Mouse (Mus musculus): ENCODE measurements around the gene Ccl28. TPM values are rescaled to one million over a fixed set of nuclear protein-coding genes. Genes with fewer than 3 reads are reported as not detected.
"Not testable (repeated sequence)": the region's sequence is repeated elsewhere in the genome, so short reads cannot be mapped to it uniquely, and the experiment has no call there.

Ccl28 gene
- polyA plus RNA-seq, 1 experiment from 2014 or later, result not detected

GRCm38 (mm10) chr13:119625952-119626351 lies 2.3 kb downstream of the Ccl28 start:
- H3K27me3 ChIP-seq (replicated peaks); H3K9me3 ChIP-seq (replicated peaks); H3K4me3 ChIP-seq; H3K27ac ChIP-seq (ENCODE audit: poor library complexity, severe bottlenecking); H3K36me3 ChIP-seq; H3K9ac ChIP-seq; H3K4me1 ChIP-seq (replicated peaks); H3K4me2 ChIP-seq; ATAC-seq (ENCODE audit: insufficient number of reproducible peaks, low FRiP score): not testable (repeated sequence)
- WGBS, result 66% methylated on average over 5 of the region's 5 CpGs

GRCm38 (mm10) chr13:119631482-119632155 lies 8.0 kb downstream of the Ccl28 start:
- ATAC-seq (ENCODE audit: insufficient number of reproducible peaks, low FRiP score), result peak; percentile 86
- Histone ChIP-seq H3K4me2 (peak overlapping the region; percentile 81), H3K4me1 (replicated peaks) (no peaks in the 10 kb centered on the region), H3K36me3 (no peaks in the 10 kb centered on the region), H3K9me3 (replicated peaks) (no peaks in the 10 kb centered on the region), H3K27me3 (replicated peaks) (no peaks in the 10 kb centered on the region), H3K4me3 (peak overlapping the region; percentile 55), H3K27ac (ENCODE audit: poor library complexity, severe bottlenecking) (no peak overlapping the region), H3K9ac (peak overlapping the region; percentile 49)
- WGBS, result 5% methylated on average over 26 of the region's 33 CpGs

GRCm38 (mm10) chr13:119632156-119632548 lies 8.5 kb downstream of the Ccl28 start:
- Histone ChIP-seq H3K27ac (ENCODE audit: poor library complexity, severe bottlenecking) (no peak overlapping the region), H3K4me2 (peak overlapping the region; percentile 81; the same call in 1 of the 2 replicates), H3K36me3 (no peaks in the 10 kb centered on the region), H3K27me3 (replicated peaks) (no peaks in the 10 kb centered on the region), H3K9ac (no peak overlapping the region), H3K4me1 (replicated peaks) (no peaks in the 10 kb centered on the region), H3K9me3 (replicated peaks) (no peaks in the 10 kb centered on the region), H3K4me3 (peak overlapping the region; percentile 55)
- ATAC-seq (ENCODE audit: insufficient number of reproducible peaks, low FRiP score), result no peak
- 85% methylated on average over 4 of the region's 4 CpGs for WGBS

- H3K27ac ChIP-seq (ENCODE audit: poor library complexity, severe bottlenecking), result no peak overlapping the region
- H3K4me1 ChIP-seq (replicated peaks), result no peaks in the 10 kb centered on the region
- ATAC-seq (ENCODE audit: insufficient number of reproducible peaks, low FRiP score), result no peak
- 0 out of 2 replicates have a peak, but pooled peaks cover 4% of the 10 kb centered on the region for H3K27me3 ChIP-seq (replicated peaks)
- no peak overlapping the region for H3K4me2 ChIP-seq
- no peaks in the 10 kb centered on the region for H3K9me3 ChIP-seq (replicated peaks)
- no peak overlapping the region for H3K4me3 ChIP-seq
- H3K36me3 ChIP-seq, result no peaks in the 10 kb centered on the region
- H3K9ac ChIP-seq, result no peak overlapping the region
- 66% methylated on average over 2 of the region's 2 CpGs for WGBS
These were observed 11.9 kb downstream of the Ccl28 start for GRCm38 (mm10) chr13:119635496-119635895.

GRCm38 (mm10) chr13:119637837-119638236 lies 14.2 kb downstream of the Ccl28 start:
- no peak for ATAC-seq (ENCODE audit: insufficient number of reproducible peaks, low FRiP score)
- no peak overlapping the region for H3K27ac ChIP-seq (ENCODE audit: poor library complexity, severe bottlenecking)
- H3K27me3 ChIP-seq (replicated peaks), result 0 out of 2 replicates have a peak, but pooled peaks cover 4% of the 10 kb centered on the region
- no peaks in the 10 kb centered on the region for H3K9me3 ChIP-seq (replicated peaks)
- no peak overlapping the region for H3K4me2 ChIP-seq
- H3K36me3 ChIP-seq, result no peaks in the 10 kb centered on the region
- H3K4me1 ChIP-seq (replicated peaks), result no peaks in the 10 kb centered on the region
- 69% methylated on average over 4 of the region's 4 CpGs for WGBS
- H3K4me3 ChIP-seq, result no peak overlapping the region
- H3K9ac ChIP-seq, result no peak overlapping the region

GRCm38 (mm10) chr13:119638449-119638848 lies 14.8 kb downstream of the Ccl28 start:
- no peak for ATAC-seq (ENCODE audit: insufficient number of reproducible peaks, low FRiP score)
- Histone ChIP-seq H3K9ac (no peak overlapping the region), H3K36me3 (no peaks in the 10 kb centered on the region), H3K27me3 (replicated peaks) (0 out of 2 replicates have a peak, but pooled peaks cover 4% of the 10 kb centered on the region), H3K4me2 (no peak overlapping the region), H3K9me3 (replicated peaks) (no peaks in the 10 kb centered on the region), H3K4me1 (replicated peaks) (no peaks in the 10 kb centered on the region), H3K4me3 (no peak overlapping the region), H3K27ac (ENCODE audit: poor library complexity, severe bottlenecking) (no peak overlapping the region)
- WGBS, result 82% methylated on average over 5 of the region's 5 CpGs

GRCm38 (mm10) chr13:119639302-119639701 lies 15.7 kb downstream of the Ccl28 start:
- no peak for ATAC-seq (ENCODE audit: insufficient number of reproducible peaks, low FRiP score)
- WGBS, result 79% methylated on average over 5 of the region's 5 CpGs
- Histone ChIP-seq H3K4me1 (replicated peaks) (no peaks in the 10 kb centered on the region), H3K36me3 (no peaks in the 10 kb centered on the region), H3K4me3 (no peak overlapping the region), H3K9me3 (replicated peaks) (no peaks in the 10 kb centered on the region), H3K27ac (ENCODE audit: poor library complexity, severe bottlenecking) (no peak overlapping the region), H3K27me3 (replicated peaks) (0 out of 2 replicates have a peak, but pooled peaks cover 4% of the 10 kb centered on the region), H3K4me2 (no peak overlapping the region), H3K9ac (no peak overlapping the region)

- Histone ChIP-seq H3K27ac (ENCODE audit: poor library complexity, severe bottlenecking) (no peak overlapping the region), H3K4me2 (no peak overlapping the region), H3K4me1 (replicated peaks) (no peaks in the 10 kb centered on the region), H3K9ac (no peak overlapping the region), H3K36me3 (no peaks in the 10 kb centered on the region), H3K9me3 (replicated peaks) (no peaks in the 10 kb centered on the region), H3K4me3 (no peak overlapping the region), H3K27me3 (replicated peaks) (0 out of 2 replicates have a peak, but pooled peaks cover 4% of the 10 kb centered on the region)
- 40% methylated on average over 4 of the region's 4 CpGs for WGBS
- ATAC-seq (ENCODE audit: insufficient number of reproducible peaks, low FRiP score), result no peak
These were observed 16.9 kb downstream of the Ccl28 start for GRCm38 (mm10) chr13:119640504-119640903.

GRCm38 (mm10) chr13:119641145-119641544 lies 17.5 kb downstream of the Ccl28 start:
- H3K9ac ChIP-seq, result no peak overlapping the region
- H3K36me3 ChIP-seq, result no peaks in the 10 kb centered on the region
- 70% methylated on average over 7 of the region's 7 CpGs for WGBS
- no peak for ATAC-seq (ENCODE audit: insufficient number of reproducible peaks, low FRiP score)
- 0 out of 2 replicates have a peak, but pooled peaks cover 4% of the 10 kb centered on the region for H3K27me3 ChIP-seq (replicated peaks)
- no peaks in the 10 kb centered on the region for H3K4me1 ChIP-seq (replicated peaks)
- no peak overlapping the region for H3K4me3 ChIP-seq
- no peaks in the 10 kb centered on the region for H3K9me3 ChIP-seq (replicated peaks)
- H3K4me2 ChIP-seq, result no peak overlapping the region
- H3K27ac ChIP-seq (ENCODE audit: poor library complexity, severe bottlenecking), result no peak overlapping the region

- ATAC-seq (ENCODE audit: insufficient number of reproducible peaks, low FRiP score), result no peak
- no peak overlapping the region for H3K27ac ChIP-seq (ENCODE audit: poor library complexity, severe bottlenecking)
- H3K9me3 ChIP-seq (replicated peaks), result no peaks in the 10 kb centered on the region
- no peak overlapping the region for H3K4me2 ChIP-seq
- H3K27me3 ChIP-seq (replicated peaks), result no peaks in the 10 kb centered on the region
- no peaks in the 10 kb centered on the region for H3K36me3 ChIP-seq
- no peak overlapping the region for H3K9ac ChIP-seq
- H3K4me1 ChIP-seq (replicated peaks), result no peaks in the 10 kb centered on the region
- H3K4me3 ChIP-seq, result no peak overlapping the region
- 60% methylated on average over 5 of the region's 5 CpGs for WGBS
These were observed 21.1 kb downstream of the Ccl28 start for GRCm38 (mm10) chr13:119644769-119645168.

GRCm38 (mm10) chr13:119646511-119646910 lies 22.9 kb downstream of the Ccl28 start:
- H3K9ac ChIP-seq, result no peak overlapping the region
- no peaks in the 10 kb centered on the region for H3K4me1 ChIP-seq (replicated peaks)
- no peaks in the 10 kb centered on the region for H3K9me3 ChIP-seq (replicated peaks)
- WGBS, result 82% methylated on average over 1 of the region's 1 CpGs
- ATAC-seq (ENCODE audit: insufficient number of reproducible peaks, low FRiP score), result no peak
- no peaks in the 10 kb centered on the region for H3K36me3 ChIP-seq
- H3K4me2 ChIP-seq, result no peak overlapping the region
- no peak overlapping the region for H3K27ac ChIP-seq (ENCODE audit: poor library complexity, severe bottlenecking)
- H3K4me3 ChIP-seq, result no peak overlapping the region
- H3K27me3 ChIP-seq (replicated peaks), result no peaks in the 10 kb centered on the region
